Mouse (Mus musculus) midbrain, embryonic 16.5 days (tissue): ENCODE results near the gene Vkorc1l1. TPM values are rescaled to one million over a fixed set of nuclear protein-coding genes. Genes with fewer than 3 reads are reported as not detected.
A peak's percentile ranks its signal among the peaks of the same experiment; 100 is the strongest.

Experiments used
- ATAC-seq: fragments of 200-750 bp; cut with Nextera tagmentation; 2 replicates; pipeline ENCODE4 v1.8.0; 2017; ENCODE audit warnings: moderate TSS enrichment
- H3K27ac ChIP-seq: fragments of 300-500 bp; sonication (generic); 2 replicates; pipeline ENCODE4 v1.5.1; 2014; ENCODE audit warnings: mild to moderate bottlenecking, low read length, mixed read lengths
- H3K27me3 ChIP-seq: fragments of 300-500 bp; sonication (generic); 2 replicates; pipeline ENCODE4 v1.6.1; 2014; ENCODE audit warnings: low read depth, low read length, mixed read lengths; ENCODE audit not compliant: control insufficient read depth, insufficient read depth
- H3K36me3 ChIP-seq: fragments of 300-500 bp; sonication (generic); 2 replicates; pipeline ENCODE4 v1.6.1; 2014; ENCODE audit warnings: mild to moderate bottlenecking, low read length, moderate library complexity, mixed read lengths; ENCODE audit not compliant: control insufficient read depth, insufficient read depth
- H3K4me1 ChIP-seq: fragments of 300-500 bp; sonication (generic); 2 replicates; pipeline ENCODE4 v1.6.1; 2014; ENCODE audit warnings: mild to moderate bottlenecking, low read length, mixed read lengths; ENCODE audit not compliant: control insufficient read depth, insufficient read depth
- H3K4me2 ChIP-seq: fragments of 300-500 bp; sonication (generic); 2 replicates; pipeline ENCODE4 v1.6.1; 2014; ENCODE audit warnings: mild to moderate bottlenecking, low read length, mixed read lengths
- H3K4me3 ChIP-seq: fragments of 300-500 bp; sonication (generic); 2 replicates; pipeline ENCODE4 v1.5.1; 2014; ENCODE audit warnings: low read depth, mild to moderate bottlenecking, low read length, moderate library complexity, mixed read lengths
- H3K9ac ChIP-seq: fragments of 300-500 bp; sonication (generic); 2 replicates; pipeline ENCODE4 v1.6.1; 2014; ENCODE audit warnings: low read depth, low read length, mixed read lengths
- H3K9me3 ChIP-seq: fragments of 300-500 bp; sonication (generic); replicated peaks from 2 replicates; pipeline ENCODE4 v1.6.1; 2014; ENCODE audit warnings: mild to moderate bottlenecking, low read length, mixed read lengths; ENCODE audit not compliant: control insufficient read depth, poor library complexity, severe bottlenecking
- WGBS: fragments of 180-500 bp; shearing (Covaris S2); extraction: QIAGEN DNeasy Blood & Tissue Kit; methylation state at CpG from one replicate; pipeline ENCODE4 v1.1.7; 2014; 5-methylcytosine and 5-hydroxymethylcytosine counted together
- polyA plus RNA-seq: library from polyadenylated mRNA; unstranded; fragments of >200 nt; fragmentation: Nextera tagmentation; extraction: Ambion mirVana; gene quantifications from 2 replicates; pipeline ENCODE4 v1.2.1, GENCODE M21; 2015

Vkorc1l1 gene
- polyA plus RNA-seq, 1 experiment from 2014 or later = 29.1 TPM

- Histone ChIP-seq H3K9ac (peak overlapping the region; percentile 73; the same call in 1 of the 2 replicates), H3K4me2 (peak overlapping the region; percentile 90), H3K36me3 (0 out of 2 replicates have a peak, but pooled peaks cover under 1% of the 10 kb centered on the region), H3K9me3 (no peaks in the 10 kb centered on the region), H3K27me3 (peaks cover 3% of the 10 kb centered on the region; the same call in 1 of the 2 replicates), H3K4me3 (peak overlapping the region; percentile 59), H3K4me1 (peaks cover 5% of the 10 kb centered on the region; the same call in 1 of the 2 replicates), H3K27ac (no peak overlapping the region)
- WGBS = 39% methylated on average over 12 of the region's 12 CpGs
- ATAC-seq = 0 out of 2 replicates have a peak, but pooled peaks have one; percentile 8
These were observed 81.4 kb downstream of the Vkorc1l1 start for GRCm38 (mm10) chr5:130023067-130023766.

- Histone ChIP-seq H3K27ac (peak overlapping the region; percentile 79), H3K9ac (peak overlapping the region; percentile 73), H3K27me3 (peaks cover 3% of the 10 kb centered on the region; the same call in 1 of the 2 replicates), H3K4me1 (peaks cover 5% of the 10 kb centered on the region; the same call in 1 of the 2 replicates), H3K9me3 (no peaks in the 10 kb centered on the region), H3K4me3 (peak overlapping the region; percentile 59), H3K4me2 (peak overlapping the region; percentile 90), H3K36me3 (no peaks in the 10 kb centered on the region)
- 0% methylated on average over 32 of the region's 32 CpGs for WGBS
- ATAC-seq = peak; percentile 94
These were observed 82.2 kb downstream of the Vkorc1l1 start for GRCm38 (mm10) chr5:130023767-130024539.

- WGBS = 76% methylated on average over 5 of the region's 5 CpGs
- H3K4me1 ChIP-seq = peaks cover 11% of the 10 kb centered on the region
- H3K27ac ChIP-seq = no peak overlapping the region
- ATAC-seq = no peak
- no peak overlapping the region for H3K4me2 ChIP-seq
- no peak overlapping the region for H3K4me3 ChIP-seq
- no peak overlapping the region for H3K9ac ChIP-seq
- no peaks in the 10 kb centered on the region for H3K36me3 ChIP-seq
- no peaks in the 10 kb centered on the region for H3K9me3 ChIP-seq
- H3K27me3 ChIP-seq = peaks cover 3% of the 10 kb centered on the region; the same call in 1 of the 2 replicates
These were observed 85.4 kb downstream of the Vkorc1l1 start for GRCm38 (mm10) chr5:130027134-130027533.

GRCm38 (mm10) chr5:130027696-130028095, 85.9 kb downstream of the Vkorc1l1 start:
- Histone ChIP-seq H3K4me1 (peaks cover 11% of the 10 kb centered on the region), H3K4me3 (no peak overlapping the region), H3K27ac (no peak overlapping the region), H3K9ac (no peak overlapping the region), H3K9me3 (no peaks in the 10 kb centered on the region), H3K4me2 (no peak overlapping the region), H3K27me3 (peaks cover 3% of the 10 kb centered on the region; the same call in 1 of the 2 replicates), H3K36me3 (no peaks in the 10 kb centered on the region)
- WGBS = 86% methylated on average over 7 of the region's 7 CpGs
- ATAC-seq = no peak

GRCm38 (mm10) chr5:130029142-130029897, 87.5 kb downstream of the Vkorc1l1 start, which contains the start of the genes Asl and Crcp:
Asl (minus strand) TSS chr5:130029247.
Crcp (plus strand) TSS chr5:130029290.
- WGBS = 2% methylated on average over 51 of the region's 51 CpGs
- H3K4me2 ChIP-seq = peak within 1 kb of the TSS; percentile 75
- H3K4me3 ChIP-seq = peak within 1 kb of the TSS; percentile 65
- peak within 1 kb of the TSS; percentile 72 for H3K9ac ChIP-seq
- H3K27me3 ChIP-seq = peaks cover 3% of the 10 kb centered on the region; the same call in 1 of the 2 replicates
- peak; percentile 88 for ATAC-seq
- no peaks in the 10 kb centered on the region for H3K36me3 ChIP-seq
- H3K27ac ChIP-seq = peak within 1 kb of the TSS; percentile 93
- H3K9me3 ChIP-seq = no peaks in the 10 kb centered on the region
- H3K4me1 ChIP-seq = peaks cover 7% of the 10 kb centered on the region

GRCm38 (mm10) chr5:130031410-130032390, 89.9 kb downstream of the Vkorc1l1 start:
- 95% methylated on average over 19 of the region's 19 CpGs for WGBS
- H3K9ac ChIP-seq = no peak overlapping the region
- peaks cover 3% of the 10 kb centered on the region; the same call in 1 of the 2 replicates for H3K27me3 ChIP-seq
- H3K4me3 ChIP-seq = no peak overlapping the region
- H3K27ac ChIP-seq = no peak overlapping the region
- H3K9me3 ChIP-seq = no peaks in the 10 kb centered on the region
- H3K4me1 ChIP-seq = peaks cover 7% of the 10 kb centered on the region; the same call in 1 of the 2 replicates
- no peak for ATAC-seq
- H3K36me3 ChIP-seq = no peaks in the 10 kb centered on the region
- no peak overlapping the region for H3K4me2 ChIP-seq

- no peaks in the 10 kb centered on the region for H3K9me3 ChIP-seq
- no peak overlapping the region for H3K27ac ChIP-seq
- no peaks in the 10 kb centered on the region for H3K27me3 ChIP-seq
- no peak overlapping the region for H3K4me3 ChIP-seq
- no peak for ATAC-seq
- peaks cover 7% of the 10 kb centered on the region for H3K36me3 ChIP-seq
- WGBS = 83% methylated on average over 2 of the region's 2 CpGs
- H3K4me1 ChIP-seq = peaks cover 7% of the 10 kb centered on the region; the same call in 1 of the 2 replicates
- H3K9ac ChIP-seq = no peak overlapping the region
- H3K4me2 ChIP-seq = no peak overlapping the region
These were observed 92.1 kb downstream of the Vkorc1l1 start for GRCm38 (mm10) chr5:130033869-130034268.
